Mouse (Mus musculus): ENCODE results near the gene Cldn5.

The Cldn5 gene

DNA sequence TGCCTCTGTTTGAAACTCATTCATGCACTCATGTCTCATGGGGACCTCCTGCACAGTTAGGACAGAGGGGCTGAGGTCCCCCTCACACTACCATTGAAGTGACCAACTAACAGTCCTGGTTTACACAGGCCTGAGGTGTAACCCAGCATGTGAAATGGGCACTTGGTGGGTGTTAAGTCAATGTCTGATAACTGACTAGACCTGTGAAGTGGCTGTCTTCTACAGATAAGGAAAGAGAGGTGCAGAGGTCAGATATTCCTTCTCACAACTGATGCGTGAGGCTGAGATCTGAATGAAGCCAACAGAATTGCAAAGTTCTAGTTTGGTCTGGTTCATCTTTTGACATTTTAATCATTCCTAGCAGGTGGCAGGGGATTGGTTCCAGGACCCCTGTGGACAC lies 8.8 kb downstream of the Cldn5 start:
- DNase-seq: no peak

DNA sequence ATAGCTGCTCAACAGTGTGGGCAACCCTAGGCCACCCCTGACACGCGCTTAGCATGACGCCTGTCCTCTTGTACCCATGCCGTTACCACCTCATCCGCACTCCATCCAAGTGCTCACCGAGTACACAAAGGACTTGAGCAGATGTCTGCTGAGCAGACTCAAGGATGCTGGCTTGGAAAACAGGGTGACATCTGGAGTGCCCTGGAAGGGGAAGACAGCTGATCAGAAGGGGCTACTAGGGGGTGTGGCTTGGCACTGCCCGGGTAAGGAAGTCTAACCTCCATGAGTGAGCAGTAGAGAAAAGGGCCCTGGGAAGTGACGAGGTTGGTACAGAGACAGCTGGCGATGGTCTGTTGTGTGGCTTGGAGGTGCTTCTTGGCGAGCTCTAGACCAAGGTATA lies 10.0 kb downstream of the Cldn5 start:
- no peak for DNase-seq

DNA sequence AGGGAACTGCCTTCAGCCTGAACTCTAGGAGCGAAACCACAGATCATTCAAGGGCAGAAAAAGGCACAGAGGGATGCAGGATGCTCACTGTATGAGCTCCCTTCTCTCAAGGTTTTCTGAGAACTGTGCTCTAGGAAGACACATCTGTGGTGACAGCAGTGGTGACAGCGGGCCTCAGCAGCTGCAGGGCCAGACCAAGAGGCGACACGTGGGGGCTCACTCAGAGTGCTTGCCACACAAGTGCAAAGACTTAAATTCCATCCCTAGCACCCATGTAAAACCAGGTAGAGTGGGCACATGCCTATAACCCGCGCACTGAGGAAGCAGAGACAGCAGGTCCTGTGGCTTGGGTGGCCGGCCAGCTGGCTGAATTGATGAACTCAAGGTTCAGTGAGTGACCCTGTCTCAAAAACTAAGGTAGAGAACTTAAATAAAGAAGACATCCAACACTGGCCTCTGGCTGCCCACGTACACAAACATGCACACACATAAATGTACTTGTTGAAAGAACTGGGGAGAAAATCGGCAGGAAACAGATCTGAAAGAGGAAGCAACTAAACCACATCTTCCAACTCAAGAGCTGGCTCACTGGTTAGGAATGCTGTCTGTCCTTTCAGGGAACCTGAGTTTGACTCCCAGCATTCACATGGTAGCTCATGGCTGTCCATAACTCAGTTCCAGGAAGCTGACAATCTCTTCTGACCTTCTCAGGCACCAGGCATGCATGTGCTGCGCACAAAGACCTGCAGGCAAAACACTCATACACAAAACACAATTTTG lies 12.2 kb downstream of the Cldn5 start:
- peak in 1 of 2 experiments; percentile 9 for DNase-seq

DNA sequence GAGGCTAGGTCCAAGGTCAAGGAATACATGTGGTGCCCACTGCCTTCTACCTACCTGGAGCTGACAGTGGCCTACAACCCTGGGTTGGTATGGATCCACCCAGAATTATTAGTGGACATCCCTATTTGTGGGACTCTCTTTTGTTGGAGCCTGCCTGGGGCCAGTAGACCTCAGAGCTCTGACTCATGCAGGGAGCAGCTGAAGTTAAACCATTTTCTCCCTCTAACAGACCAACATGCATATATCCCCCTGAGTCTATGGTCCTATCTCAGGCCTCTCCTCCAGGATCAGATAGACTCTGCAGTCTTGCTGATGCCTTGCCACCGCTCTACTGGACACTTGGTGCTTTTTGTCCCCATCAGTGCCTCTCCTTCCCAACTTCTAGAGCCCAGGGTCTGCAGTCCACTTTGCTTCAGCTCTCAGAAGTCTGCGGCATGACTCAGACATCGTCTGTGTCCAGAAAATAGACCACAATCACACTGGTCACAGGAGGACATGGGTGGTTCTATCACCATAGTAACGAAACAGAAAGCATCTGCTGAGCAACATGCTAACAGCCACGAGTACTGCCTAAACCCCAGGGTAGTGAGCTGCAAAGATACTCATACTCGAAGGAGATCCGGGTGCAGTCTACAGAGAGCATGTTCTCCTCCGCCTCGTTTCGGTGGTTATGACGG lies 18.7 kb downstream of the Cldn5 start:
- no peak for DNase-seq

DNA sequence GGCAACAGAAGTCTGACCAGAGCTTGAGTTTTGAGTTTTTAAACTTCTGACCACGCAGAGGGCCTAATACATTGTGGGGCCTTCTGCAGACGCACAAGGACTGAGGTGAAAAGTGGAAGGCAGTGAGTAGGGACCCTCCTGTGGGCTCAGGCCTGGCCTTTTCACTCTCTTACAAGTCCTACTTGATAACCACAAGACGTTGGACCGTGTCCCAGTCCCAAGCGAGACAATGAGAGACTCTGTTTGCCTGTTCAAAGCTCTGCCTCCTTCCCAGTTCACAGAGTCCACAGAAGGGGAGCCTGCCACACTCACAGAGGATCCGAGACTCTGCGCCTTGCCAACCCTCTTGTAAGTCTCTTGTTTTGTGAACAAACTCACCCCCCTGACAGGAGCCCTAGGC lies 20.0 kb downstream of the Cldn5 start:
- no peak for DNase-seq

DNA sequence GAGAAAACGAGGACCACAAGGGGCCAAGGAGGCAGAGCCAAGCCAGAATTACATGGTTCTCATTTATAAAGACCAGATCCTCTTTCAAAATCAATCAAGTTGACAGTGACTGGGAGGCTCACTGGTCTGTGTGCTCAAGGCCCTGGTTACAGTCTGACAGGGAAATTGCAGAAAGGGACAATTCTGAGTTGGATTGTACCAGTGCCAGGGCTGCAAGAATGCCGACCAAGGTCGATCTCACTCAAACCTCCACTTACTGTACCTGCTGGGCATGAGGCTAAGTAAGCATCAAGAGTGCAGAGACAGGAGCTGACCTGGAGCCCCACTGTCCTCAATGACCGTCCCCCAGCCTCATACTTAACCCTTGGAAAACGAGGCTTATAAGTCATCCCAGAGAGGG lies 21.5 kb downstream of the Cldn5 start:
- no peak for DNase-seq

DNA sequence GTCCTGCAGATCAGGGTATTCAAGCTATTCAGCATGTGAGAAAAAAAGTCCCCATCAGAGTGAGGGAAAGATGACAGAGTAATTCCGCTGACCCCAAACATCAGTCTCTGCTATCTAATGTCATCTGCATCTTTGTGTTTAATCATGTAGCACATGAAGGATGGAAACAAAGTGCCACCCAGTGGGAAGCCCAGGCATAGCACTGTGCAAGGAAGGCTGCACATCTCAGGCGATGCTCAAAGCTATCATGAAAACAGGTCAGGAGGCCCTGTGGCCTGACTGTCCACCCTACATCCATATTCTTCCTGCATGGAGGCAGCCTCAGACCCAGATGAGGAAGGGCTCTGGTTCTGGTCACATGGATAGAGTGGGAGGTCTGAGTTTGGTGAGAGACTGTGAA lies 22.2 kb downstream of the Cldn5 start:
- peak; percentile 53 to 80 for DNase-seq

DNA sequence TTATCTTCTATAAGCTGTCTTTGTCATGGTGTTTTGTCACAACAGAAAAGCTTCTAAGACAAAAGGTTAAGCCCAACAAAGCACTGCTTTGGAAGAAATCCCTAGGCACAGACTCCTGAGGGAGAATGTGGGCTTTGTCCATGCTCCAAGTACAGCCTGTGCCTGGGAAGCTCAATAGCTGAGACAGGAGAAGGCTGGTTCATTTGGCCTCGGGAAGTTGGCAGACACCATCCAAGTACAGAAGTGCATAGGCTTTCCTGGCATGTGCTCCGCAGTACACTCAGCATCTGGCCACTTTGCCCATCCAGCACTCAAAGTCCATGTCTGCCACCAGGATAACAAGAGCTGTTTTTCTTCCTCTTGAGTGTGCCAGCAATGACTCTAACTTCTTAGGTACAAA lies 29.1 kb downstream of the Cldn5 start:
- peak; percentile 32 to 38 for DNase-seq

DNA sequence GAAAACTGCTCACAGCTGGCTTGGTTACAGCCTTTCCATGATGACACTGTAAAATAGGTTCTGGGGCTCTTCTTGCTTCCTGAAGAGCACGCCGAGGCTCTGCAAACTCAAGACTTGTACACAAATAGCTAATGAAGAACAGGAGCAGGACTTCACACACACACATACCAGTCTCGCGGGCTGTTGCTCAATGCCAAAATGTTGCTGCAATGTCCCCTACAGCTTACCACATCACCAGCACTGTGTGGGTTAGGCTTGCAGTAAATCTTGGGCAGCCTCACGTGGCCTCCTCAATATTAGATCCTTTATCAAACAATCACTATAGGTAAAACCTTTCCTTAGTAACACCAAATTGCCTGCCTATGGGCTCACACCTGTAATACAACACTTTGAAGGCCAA lies 32.4 kb downstream of the Cldn5 start:
- DNase-seq: no peak

DNA sequence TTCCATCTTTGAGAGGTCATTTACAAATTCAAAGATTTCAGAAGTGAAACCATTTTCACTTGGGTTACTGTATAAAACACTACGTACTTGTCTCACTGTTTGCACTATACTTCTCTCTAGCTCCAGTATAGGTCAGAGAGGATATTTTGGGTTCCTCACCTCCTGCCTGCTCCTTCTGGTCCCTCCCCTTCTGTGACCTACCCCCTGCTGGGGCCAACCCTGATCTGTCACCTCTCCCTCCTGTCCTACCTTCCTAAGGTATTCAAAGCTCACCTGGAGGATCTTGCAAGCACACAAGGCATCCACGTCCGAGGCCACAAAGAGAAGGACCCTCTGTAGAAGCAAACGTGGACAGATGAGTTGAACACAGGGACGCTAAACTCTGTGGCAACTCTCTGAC lies 34.4 kb downstream of the Cldn5 start:
- DNase-seq: no peak

DNA sequence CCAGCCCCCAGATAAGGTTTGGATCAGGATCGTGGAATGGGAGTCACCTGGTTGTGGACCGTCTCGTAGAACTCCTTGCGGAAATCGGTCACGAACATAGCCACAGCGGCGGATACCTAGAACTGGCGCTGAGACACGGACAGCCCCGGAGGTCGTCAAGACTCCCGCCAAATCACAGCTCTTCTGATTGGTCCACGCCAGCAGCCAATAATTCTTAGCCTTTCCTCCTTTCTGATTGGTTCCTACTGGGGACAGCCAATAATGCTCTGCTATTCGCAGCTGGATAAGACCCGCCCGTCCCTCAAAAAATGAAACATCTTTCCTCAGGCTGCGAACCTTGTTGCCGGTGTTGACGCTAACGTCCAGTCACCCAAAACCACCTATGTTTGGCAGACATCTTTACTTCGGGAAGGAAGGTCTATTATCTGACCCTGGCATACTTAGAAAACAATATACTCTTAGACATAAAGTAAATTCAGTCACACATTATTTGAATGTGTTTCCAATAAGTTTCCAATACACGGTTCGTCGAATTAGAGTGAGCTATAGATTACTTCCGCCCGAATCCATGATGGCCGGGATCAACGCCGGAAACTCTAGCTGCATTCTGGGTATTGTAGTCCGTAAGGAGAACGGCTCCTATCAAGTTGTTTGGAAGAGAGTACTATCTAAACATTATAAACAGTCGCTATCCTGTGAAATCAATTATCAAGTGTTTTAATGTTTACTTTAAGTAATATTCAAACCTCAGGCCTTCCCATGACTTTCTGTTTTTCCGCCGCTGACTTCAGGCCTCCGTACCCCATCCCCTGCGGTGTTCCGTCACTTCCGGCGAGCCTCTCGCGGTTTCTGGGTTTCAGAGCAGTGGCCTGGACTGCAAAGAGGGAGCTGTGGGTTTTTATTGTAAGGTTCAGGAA lies 35.1 kb downstream of the Cldn5 start, which contains the start of the genes Ufd1 and Cdc45:
TSS of gene Ufd1 (plus strand) at position 312 of the 917 bp plus-strand sequence.
TSS of gene Cdc45 (minus strand) at position 520 of the 917 bp plus-strand sequence.
- DNase-seq: peak; percentile 94 to 96

DNA sequence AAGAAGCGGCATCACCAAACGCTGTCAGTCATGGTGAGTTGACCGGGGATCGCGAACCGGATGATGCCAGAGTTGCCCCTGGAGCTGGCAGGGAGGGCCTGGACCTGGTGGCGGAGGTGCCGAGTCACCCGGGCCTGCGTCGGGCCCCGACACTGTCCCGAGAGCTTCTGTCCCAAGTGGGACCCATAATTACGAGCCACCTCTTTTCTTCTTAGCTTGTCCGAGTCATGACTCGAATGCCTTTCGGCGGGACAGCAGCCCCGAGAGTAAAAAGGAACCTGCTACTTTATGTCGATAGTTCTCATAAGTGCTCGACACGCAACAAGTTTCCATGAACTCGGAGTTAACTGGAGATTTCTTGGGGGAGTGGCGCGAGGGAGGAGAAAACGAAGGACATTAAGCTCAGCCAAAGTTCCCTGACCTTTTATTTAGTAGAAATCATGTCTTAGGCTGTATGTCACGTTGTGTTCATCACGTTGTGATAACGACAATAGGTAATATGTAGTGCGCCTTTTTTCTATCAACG lies 35.8 kb downstream of the Cldn5 start:
- peak in 1 of 2 experiments; percentile 20 for DNase-seq

DNA sequence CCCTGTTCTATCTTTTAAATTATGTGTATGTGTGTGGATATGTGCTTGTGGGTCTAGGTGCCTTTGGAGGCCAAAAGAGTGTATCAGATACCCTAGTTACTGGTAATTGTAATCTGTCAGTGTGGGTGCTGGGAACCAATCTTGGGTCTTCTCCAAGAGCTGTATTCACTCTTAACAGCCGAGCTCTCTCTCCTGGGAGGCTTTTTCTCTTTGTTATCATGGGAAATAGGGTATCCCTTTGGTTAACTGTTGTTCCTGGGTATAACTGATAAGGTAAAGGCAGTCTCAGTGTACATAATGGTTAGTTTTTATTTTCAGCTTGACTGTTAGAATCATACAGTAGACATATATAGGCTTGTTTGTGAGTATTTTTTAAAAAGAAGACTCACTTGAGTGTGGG lies 45.7 kb downstream of the Cldn5 start:
- no peak for DNase-seq

DNA sequence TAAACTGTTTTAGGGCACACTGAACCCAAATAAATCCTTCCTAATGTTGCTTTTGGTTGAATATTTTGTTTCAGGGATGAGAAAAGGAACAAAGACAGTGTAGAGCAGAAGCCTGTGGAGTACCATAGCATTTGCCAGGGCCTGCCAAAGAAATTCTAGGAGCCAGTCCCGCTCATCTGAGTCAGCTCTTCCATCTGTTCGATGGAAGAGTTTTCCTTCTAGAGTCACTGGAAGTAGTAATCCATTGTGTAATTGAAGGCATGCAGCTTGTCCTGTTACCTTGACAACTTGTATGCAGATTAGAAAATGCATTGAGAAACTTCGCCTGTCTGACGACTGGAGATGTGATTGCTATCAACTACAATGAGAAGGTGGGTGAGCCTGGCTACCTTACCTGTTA lies 46.3 kb downstream of the Cldn5 start:
- no peak for DNase-seq

Measured in kidney, postnatal 36 days (tissue).